Mouse (Mus musculus) heart, adult 10 weeks (tissue): ENCODE results near the gene Otos. TPM values are rescaled to one million over a fixed set of nuclear protein-coding genes. Genes with fewer than 3 reads are reported as not detected.

Experiments used
- polyA plus RNA-seq: library from polyadenylated mRNA; stranded (reverse); fragments of 350-450 nt; fragmentation: Illumina TruSeq; extraction: RNeasy Lipid Tissue Mini Kit (QIAGEN cat#74804); gene quantifications from one replicate; pipeline ENCODE4 v1.2.3, GENCODE M21; 2014; ENCODE audit warnings: low read depth, low replicate concordance

Gene Otos
- not detected for polyA plus RNA-seq

DNA sequence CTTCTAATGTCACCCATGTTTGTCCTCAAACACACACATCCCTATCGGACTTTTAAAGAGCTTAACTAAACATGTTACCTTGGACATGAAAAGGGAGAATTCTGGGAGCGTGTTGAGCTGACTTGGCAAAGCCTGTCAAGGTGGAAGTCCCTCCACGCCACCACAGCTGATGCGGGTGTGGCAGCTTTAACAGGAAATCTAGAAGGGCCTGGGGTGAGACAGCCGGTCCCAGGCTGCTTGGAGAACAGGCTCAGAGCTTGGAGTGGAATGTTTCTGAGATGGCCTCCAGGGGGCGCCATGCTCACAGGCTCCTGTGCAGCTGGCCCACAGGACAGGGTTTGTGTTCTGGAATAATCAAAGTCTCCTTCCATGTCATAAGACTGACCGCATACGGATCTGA is at the start of gene Otos:
Otos (minus strand) TSS at position 169 of the 400 bp plus-strand sequence.

DNA sequence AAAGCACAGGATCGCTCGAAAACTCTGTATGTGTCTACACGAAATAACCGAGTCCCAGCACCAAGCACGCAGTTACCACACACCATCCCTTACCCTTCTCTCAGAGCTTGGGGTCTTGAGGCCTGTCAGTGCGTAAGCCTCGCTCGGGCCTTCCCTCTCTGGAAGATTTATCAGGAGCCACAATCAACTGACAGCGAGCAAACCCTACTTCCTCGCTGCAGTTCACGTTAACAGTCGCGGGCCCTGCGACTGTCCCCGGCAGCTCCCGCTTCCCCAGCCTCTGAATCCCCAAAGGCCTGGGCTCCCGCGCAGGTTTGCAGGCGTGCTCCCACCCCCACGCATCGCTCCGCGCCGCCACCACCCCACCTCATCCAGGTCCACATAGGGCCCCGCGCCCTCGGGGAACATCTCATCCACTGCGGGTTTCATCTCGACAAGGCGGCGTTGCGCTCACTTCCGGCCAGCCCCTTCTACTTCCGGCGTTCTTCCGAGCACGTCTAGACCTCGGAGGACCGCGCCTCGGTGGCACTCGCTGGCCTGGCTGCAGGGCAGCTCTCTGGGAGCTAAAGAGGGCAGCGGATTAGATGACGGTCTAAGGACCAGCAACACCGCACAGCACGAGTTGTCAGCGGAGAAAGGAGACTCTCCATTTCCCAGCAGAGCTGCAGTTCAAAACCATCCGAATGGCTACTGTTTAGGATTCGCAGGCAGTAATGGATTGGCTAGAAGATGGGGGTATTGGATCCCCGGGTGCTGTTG is 6.9 kb downstream of the Otos start, which contains the start of gene Cops9:
Cops9 (minus strand) TSS at position 472 of the 759 bp plus-strand sequence.

DNA sequence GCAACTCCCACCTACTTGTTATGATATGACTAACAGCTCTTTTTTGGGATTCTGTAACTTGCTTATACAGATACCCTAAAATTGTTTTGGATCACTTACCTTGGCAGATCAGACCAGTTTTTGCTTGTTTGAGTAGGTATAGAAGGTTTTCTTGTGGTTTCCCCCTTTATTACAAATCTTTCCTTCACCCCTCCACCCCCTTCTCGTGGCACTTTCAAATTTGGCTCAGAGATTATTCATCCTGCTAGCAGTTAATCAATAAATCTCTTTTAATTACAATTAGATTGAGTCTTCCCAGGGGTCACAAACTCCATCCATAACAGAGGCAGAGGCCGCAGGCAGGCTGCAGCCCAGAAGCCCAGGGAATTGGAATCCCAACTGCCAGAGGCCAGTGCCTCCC is 31.2 kb downstream of the Otos start, which contains the start of gene Olfr12:
Olfr12 (plus strand) TSS at position 301 of the 400 bp plus-strand sequence.

GRCm38 (mm10) chr1:92605482-92605881 is 43.2 kb downstream of the Otos start, which contains the start of gene Olfr1410:
Gene Olfr1410 (plus strand): TSS chr1:92605782.

Other genes starting within 250 kb of the Otos start
- gene Ndufa10, start 175.0 kb downstream of the Otos start, polyA plus RNA-seq = 627 TPM
- gene Olfr1416, start 163.7 kb downstream of the Otos start, polyA plus RNA-seq = not detected
- not detected for gene Olfr1415, start 152.7 kb downstream of the Otos start, polyA plus RNA-seq
- gene Olfr1414, start 130.2 kb downstream of the Otos start, polyA plus RNA-seq = not detected
- not detected for gene Olfr1413, start 77.5 kb downstream of the Otos start, polyA plus RNA-seq
- gene Olfr1412, start 63.1 kb downstream of the Otos start, polyA plus RNA-seq = not detected
- gene Olfr1411, start 54.4 kb downstream of the Otos start, polyA plus RNA-seq = not detected
- not detected for gene Olfr1410, start 43.1 kb downstream of the Otos start, polyA plus RNA-seq
- gene Olfr12, start 31.1 kb downstream of the Otos start, polyA plus RNA-seq = not detected
- gene Cops9, start 6.9 kb downstream of the Otos start, polyA plus RNA-seq = 242 TPM
- gene Gpc1, start 182.8 kb upstream of the Otos start, polyA plus RNA-seq = 220 TPM